Mouse (Mus musculus) ES-Bruce4 (cell line): Measurements from ENCODE around the gene Bcl2.

Source experiments
- CTCF ChIP-seq: IDR thresholded peaks from one replicate; pipeline ENCODE4 v1.8.1; 2011; ENCODE audit warnings: low read depth, low read length
- EP300 ChIP-seq: IDR thresholded peaks from 2 replicates; pipeline ENCODE4 v1.6.1; 2011; ENCODE audit warnings: low read depth, low read length; ENCODE audit not compliant: insufficient read depth
- POLR2A ChIP-seq: IDR thresholded peaks from one replicate; pipeline ENCODE4 v1.8.1; 2011; ENCODE audit warnings: low read length; ENCODE audit not compliant: insufficient read depth

- TF ChIP-seq POLR2A (no peak), EP300 (no peak), CTCF (no peak)
These were observed 84.6 kb downstream of the Bcl2 start for GRCm38 (mm10) chr1:106629470-106629830.
